Comparison of ENCODE assay signal across 8 mouse cellular contexts in genomic region chr13:96175591-96176212, GRCm38 (mm10). TPM values are rescaled to one million over a fixed set of nuclear protein-coding genes. Genes with fewer than 3 reads are reported as not detected.
DNase-seq lines count a peak whose midpoint lies in the region; ATAC-seq lines count a peak whose summit lies in the region.

No protein-coding gene starts in this region.

- no peaks in the 10 kb centered on the region for H3K27me3 ChIP-seq in intestine, embryonic 16.5 days (replicated peaks; ENCODE audit: control insufficient read depth, insufficient read depth, low read length)
- no peaks in the 10 kb centered on the region for H3K27me3 ChIP-seq in neural tube, embryonic 15.5 days (replicated peaks)

- no peak overlapping the region for H3K4me3 ChIP-seq in intestine, embryonic 16.5 days (ENCODE audit: low read length)
- H3K4me3 ChIP-seq in neural tube, embryonic 15.5 days (replicated peaks) = no peak overlapping the region

- peak overlapping the region; percentile 23 for H3K27ac ChIP-seq in intestine, embryonic 16.5 days (ENCODE audit: low read length)
- peak overlapping the region; percentile 61 for H3K27ac ChIP-seq in neural tube, embryonic 15.5 days (replicated peaks)

- H3K9me3 ChIP-seq in intestine, embryonic 16.5 days (ENCODE audit: control insufficient read depth, low read length) = no peaks in the 10 kb centered on the region
- H3K9me3 ChIP-seq in neural tube, embryonic 15.5 days (replicated peaks) = no peaks in the 10 kb centered on the region

- 18% methylated on average over 8 of the region's 8 CpGs for WGBS in intestine, embryonic 16.5 days
- 17% methylated on average over 8 of the region's 8 CpGs for WGBS in neural tube, embryonic 15.5 days

- no peaks in the 10 kb centered on the region for H3K36me3 ChIP-seq in intestine, embryonic 16.5 days (ENCODE audit: control insufficient read depth, insufficient read depth, low read length)
- no peaks in the 10 kb centered on the region for H3K36me3 ChIP-seq in neural tube, embryonic 15.5 days

- peak; percentile 94 for DNase-seq in MN1 (ENCODE audit: low spot score)
- peak; percentile 98 for DNase-seq in brain, adult 2 months (ENCODE audit: low read depth, low spot score)
- peak; percentile 59 to 66 for DNase-seq in frontal cortex, postnatal 36 days (ENCODE audit: low spot score in 2 of 2)
- DNase-seq in lung, postnatal 14 days = no peak
- DNase-seq in lung, adult 18-20 months = no peak
- no peak for DNase-seq in kidney, postnatal 14 days

- no peak overlapping the region for H3K4me2 ChIP-seq in intestine, embryonic 16.5 days (ENCODE audit: low read depth, low read length)
- 0 out of 2 replicates have a peak overlapping the region, but pooled peaks have one; percentile 22 for H3K4me2 ChIP-seq in neural tube, embryonic 15.5 days

- H3K9ac ChIP-seq in intestine, embryonic 16.5 days (ENCODE audit: low read depth, low read length) = no peak overlapping the region
- H3K9ac ChIP-seq in neural tube, embryonic 15.5 days (replicated peaks) = no peak overlapping the region

- peak; percentile 96 for ATAC-seq in intestine, embryonic 16.5 days
- peak; percentile 87 for ATAC-seq in neural tube, embryonic 15.5 days (ENCODE audit: low FRiP score)

- H3K4me1 ChIP-seq in intestine, embryonic 16.5 days (ENCODE audit: control insufficient read depth, insufficient read depth, low read length) = no peaks in the 10 kb centered on the region; the same call in 1 of the 2 replicates
- peaks cover 12% of the 10 kb centered on the region for H3K4me1 ChIP-seq in neural tube, embryonic 15.5 days

RNA-seq across cellular contexts. Expression of gene Sv2c, which starts 43.3 kb away (rescaled TPM):
- 1.1 and 1.8 TPM in 2 replicates for polyA plus RNA-seq in intestine, embryonic 16.5 days (2015; fragmentation: Nextera tagmentation; extraction: Ambion mirVana)
- polyA plus RNA-seq in neural tube, embryonic 15.5 days (2015; fragmentation: Nextera tagmentation; extraction: Ambion mirVana) = 42.8 and 43.6 TPM in 2 replicates

Comparison
In these comparisons a context has a peak if more than half of its experiments do, and no peak if none do; other contexts are left out.
1. DNase-seq: peak in MN1 (single experiment), brain, adult 2 months (single experiment) and frontal cortex, postnatal 36 days (2 of 2); none in lung, postnatal 14 days (single experiment), lung, adult 18-20 months (0 of 2) and kidney, postnatal 14 days (single experiment).
2. RNA of gene Sv2c, which starts 43.3 kb away (polyA plus RNA-seq): 42.8 to 43.6 TPM in neural tube, embryonic 15.5 days; 1.1 to 1.8 TPM in intestine, embryonic 16.5 days; every median in the first group is over 10 times any median in the second.